Mouse (Mus musculus): ENCODE measurements around the gene Cdh26.

The Cdh26 gene

DNA sequence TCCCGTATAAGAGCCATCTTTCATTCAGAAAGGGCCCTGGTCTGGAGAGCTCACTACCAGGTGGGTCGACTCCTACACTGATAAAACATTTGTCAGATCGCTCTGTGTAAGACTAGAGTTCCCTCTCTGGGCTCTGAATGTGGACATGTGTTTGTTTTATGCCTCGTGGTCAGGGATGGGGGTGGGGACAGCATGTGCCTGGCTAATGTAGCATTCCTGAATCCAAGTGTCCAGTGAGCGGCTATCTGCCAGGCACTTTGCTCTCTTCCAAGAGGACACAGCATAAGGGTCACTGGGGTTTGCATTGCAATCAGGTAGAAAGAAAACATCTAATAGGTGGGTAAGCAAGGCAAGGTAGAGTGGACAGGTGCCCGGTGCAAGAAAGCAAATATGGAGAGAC is 77.9 kb downstream of the Cdh26 start:
- no peak for DNase-seq (ENCODE audit: low spot score in 2 of 2)

DNA sequence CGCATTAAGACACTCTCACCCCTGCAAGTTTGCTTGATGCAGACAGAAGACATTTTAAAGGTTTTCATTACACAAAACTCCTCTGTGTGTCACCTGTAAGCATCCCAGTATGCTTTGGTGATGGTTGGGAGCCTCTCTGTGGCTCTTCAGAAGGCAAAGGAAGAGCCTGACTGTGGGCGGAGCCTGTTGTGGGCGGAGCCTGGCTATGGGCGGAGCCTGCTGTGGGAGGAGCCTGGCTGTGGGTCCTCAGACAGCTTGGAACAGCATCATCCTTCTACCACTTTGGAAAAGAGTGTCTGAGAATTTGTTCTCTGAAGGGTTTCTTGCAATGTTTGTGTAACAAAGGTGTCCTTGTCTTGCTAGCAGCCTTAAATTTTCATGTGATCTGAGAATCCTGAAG is 82.7 kb downstream of the Cdh26 start:
- no peak for DNase-seq (ENCODE audit: low spot score in 2 of 2)

DNA sequence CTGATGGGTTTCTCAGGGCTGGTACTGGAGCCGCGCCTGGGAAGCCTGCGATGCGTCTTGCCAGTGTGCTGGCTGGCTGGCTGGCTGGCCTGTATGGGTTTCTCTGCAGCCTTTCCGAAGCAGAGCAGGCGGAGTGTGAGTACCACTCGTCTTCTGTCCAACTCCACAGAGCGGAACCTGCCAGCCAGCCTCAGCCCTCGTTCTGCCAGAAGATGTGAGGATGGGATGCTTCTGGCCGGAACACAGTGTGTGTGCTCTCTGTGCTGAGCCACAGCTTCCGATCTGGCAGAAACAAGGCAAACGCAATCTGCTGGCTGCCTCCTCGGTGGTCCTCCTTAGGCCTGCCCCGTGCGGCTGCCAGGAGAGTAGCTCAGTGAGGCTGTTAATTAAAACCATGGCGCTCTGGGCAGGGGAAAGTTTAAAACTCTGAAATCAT is 83.3 kb downstream of the Cdh26 start:
- DNase-seq (ENCODE audit: low spot score in 2 of 2), result no peak

DNA sequence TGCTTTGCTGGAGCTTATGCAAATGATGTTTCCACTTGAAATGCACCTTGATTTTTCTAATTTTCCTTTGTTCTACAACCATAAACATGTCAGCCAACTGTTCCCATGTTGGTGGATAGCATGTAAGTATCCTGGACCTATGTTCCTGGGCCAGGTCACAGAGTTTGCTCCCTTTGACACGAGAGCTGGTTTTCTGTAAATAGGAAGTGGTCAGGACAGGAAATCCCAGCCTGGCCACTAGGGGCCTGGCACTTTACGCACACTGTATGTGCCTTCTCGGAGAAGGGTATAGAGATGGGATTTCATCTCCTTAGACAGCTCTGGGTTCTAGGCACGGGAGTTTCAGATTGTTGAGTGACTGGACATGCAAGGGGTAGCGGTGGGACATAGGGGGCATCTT is 86.1 kb downstream of the Cdh26 start:
- no peak for DNase-seq (ENCODE audit: low spot score in 2 of 2)

DNA sequence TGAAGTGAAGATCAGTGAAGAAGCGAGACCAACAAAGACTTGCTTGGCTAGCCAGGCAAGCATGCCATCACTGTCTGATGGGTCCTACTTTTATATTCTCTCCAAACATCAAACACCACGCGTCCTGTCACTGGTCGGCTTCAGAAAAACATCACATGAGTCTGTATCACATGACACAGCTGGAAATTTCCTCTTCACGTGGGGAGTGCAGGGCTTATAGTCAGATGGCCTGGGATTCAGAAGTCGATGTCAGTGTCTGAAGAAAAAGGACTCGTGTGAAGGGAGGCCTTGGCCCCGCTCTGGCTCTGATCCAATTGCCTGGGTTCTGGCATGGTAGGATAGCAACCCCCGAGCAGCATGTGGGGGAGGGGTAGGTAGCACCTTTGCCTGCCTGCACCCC is 86.6 kb downstream of the Cdh26 start:
- DNase-seq (ENCODE audit: low spot score in 2 of 2), result no peak

DNA sequence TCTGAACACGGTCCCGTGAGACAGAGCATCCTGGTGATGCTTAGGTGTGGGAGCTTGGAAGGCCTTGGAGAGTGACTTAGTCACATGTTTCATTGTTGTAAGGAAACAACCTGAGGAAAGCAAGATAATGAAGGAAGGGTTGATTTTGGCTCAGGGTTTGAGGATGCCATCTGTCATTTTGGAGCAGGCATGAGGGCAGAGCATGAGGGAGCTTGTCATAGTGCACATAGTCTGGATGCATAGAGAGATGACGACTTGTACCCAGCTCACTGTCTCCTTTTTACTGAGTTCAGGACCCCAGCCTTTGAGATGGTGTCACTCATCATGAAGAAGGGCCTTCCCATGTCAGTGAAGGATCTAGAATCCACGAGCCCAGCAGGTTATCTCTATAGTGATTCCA is 89.0 kb downstream of the Cdh26 start:
- no peak for DNase-seq (ENCODE audit: low spot score in 2 of 2)

DNA sequence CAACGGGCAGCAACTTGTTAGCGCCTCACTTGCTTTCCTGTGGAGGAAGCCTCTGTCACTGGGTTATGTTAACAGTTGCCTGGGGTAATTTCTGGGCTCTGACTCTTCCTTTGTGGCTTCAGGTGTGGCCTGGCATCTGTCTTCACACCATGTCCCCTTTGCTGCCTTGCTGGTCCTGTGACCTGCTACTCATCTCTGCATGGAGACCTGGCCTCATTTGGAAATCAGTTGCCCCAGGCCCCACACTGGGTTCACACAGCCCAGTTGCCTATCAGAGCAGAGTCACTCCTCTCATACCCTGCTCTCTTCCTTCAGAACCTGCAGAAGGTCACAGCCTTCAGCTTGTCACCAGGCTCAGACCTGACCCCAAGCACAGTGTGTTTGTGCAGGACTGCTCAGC is 89.9 kb downstream of the Cdh26 start:
- DNase-seq (ENCODE audit: low spot score in 2 of 2), result no peak

DNA sequence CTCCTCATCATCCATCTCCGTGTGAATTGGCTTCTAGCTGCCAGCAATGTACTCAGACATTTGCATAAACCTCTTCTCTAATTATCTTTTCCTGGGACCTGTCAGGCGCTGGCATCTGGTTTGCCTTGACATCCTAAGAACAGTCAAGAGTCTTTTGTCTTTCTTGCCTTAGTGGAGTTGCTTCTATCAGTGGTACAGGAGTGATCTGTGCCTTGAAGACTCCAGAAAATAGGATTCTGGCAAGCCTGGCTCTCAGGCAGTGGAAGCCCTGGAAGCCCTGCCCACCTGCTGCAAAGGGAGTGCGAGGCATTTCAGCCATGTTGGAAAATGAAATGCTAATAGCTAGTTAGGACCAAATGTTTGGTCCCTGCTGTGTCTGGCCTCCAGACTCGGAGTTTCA is 92.0 kb downstream of the Cdh26 start:
- no peak for DNase-seq (ENCODE audit: low spot score in 2 of 2)

DNA sequence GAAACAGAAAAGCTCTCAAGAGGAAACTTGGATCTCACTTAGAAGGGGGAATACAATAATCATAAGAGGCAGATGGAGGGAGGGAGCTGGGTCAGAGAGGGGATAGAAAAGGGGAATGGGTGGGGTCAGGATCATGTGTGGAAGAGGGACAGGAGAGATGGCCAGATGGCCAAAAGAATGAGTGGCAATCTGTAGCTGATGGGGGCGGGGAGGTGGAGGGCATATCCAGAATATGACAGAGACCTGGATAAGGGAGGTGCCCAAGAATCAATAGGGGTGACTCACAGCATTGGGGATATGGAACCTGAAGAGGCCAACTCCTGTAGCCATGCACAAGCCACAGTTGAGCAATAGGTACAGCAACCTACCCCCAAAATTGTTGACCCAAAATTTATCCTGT is 92.5 kb downstream of the Cdh26 start:
- no peak for DNase-seq (ENCODE audit: low spot score in 2 of 2)

DNA sequence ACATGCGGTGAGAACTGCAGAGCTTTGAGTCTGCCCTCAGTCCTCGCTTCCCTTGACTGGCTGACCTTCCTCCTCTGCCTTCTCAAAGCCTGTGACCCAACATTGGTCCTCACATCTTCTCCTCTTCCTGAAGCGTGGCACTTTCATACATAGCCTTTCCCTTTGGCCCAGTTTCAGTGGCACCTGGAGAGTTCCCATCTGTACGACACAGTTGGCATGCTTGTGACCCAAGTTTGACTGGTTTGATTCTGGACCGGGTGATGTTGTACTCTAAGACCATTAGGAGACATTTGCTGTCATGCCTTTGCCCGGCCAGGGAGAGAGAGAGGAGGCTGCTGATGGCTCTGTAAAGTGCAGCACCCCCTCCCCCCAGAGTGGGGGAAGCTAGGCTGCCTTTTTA is 96.4 kb downstream of the Cdh26 start:
- no peak for DNase-seq (ENCODE audit: low spot score in 2 of 2)

DNA sequence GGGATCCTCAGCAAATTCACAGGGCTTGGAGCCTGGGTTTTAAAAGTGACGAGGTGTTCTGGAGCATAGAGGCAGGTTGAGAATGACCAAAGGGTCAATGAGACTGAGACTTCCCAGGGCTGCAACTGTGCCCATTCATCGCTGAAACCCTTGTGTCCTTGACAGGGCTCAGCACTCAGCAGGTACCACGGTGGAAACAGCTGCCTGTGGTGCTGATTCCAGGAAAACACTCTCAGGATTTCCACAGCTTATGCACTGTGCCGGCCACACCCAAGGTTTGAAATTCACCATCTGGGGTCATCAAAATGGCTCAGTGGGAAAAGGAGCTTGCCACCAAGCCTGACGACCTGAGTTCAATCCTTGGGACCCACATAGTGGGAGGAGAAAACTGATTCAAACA is 100.9 kb downstream of the Cdh26 start:
- DNase-seq (ENCODE audit: low spot score in 2 of 2), result no peak

DNA sequence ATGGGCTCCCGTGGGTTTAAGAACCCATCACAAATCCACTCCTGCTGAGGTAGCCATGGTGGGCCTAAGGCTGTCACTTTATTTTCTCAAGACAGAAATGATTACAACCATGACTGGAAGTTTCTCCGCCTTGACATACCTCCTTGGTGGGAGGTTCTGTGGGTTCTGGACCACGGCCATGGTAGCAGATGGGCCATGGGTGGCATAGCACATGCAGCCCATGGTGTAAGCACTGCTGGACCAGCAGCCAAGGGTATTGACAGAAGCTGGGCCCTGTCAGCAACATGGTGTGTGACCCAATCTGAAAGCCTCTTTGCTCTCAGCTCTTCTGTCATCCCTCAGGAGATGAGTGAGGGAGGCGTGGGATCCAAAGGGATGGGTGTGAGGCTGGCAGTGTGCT is 106.2 kb downstream of the Cdh26 start:
- DNase-seq (ENCODE audit: low spot score in 2 of 2), result no peak
